Mouse (Mus musculus) kidney, postnatal 0 days (tissue): ENCODE data around the gene Adcy3. TPM values are rescaled to one million over a fixed set of nuclear protein-coding genes. Genes with fewer than 3 reads are reported as not detected.

ENCODE experiments used
- ATAC-seq: fragments of 200-750 bp; cut with Nextera tagmentation; replicated peaks from 2 replicates; pipeline ENCODE4 v1.8.0; 2017; ENCODE audit warnings: low read depth, moderate number of reproducible peaks, moderate TSS enrichment, moderate library complexity; ENCODE audit not compliant: low FRiP score
- DNase-seq: peaks from one replicate; pipeline ENCODE4 v3.0.0-alpha.2; 2016; ENCODE audit warnings: low spot score
- H3K27ac ChIP-seq: fragments of 300-500 bp; sonication (generic); 2 replicates; pipeline ENCODE4 v1.5.1; 2014; ENCODE audit warnings: mild to moderate bottlenecking
- H3K27me3 ChIP-seq: fragments of 300-500 bp; sonication (generic); 2 replicates; pipeline ENCODE4 v1.6.1; 2014; ENCODE audit warnings: low read length, mixed read lengths; ENCODE audit not compliant: insufficient read depth
- H3K36me3 ChIP-seq: fragments of 300-500 bp; sonication (generic); 2 replicates; pipeline ENCODE4 v1.6.1; 2014; ENCODE audit warnings: low read length, mixed read lengths; ENCODE audit not compliant: insufficient read depth
- H3K4me1 ChIP-seq: fragments of 300-500 bp; sonication (generic); replicated peaks from 2 replicates; pipeline ENCODE4 v1.6.1; 2014; ENCODE audit warnings: antibody characterized with exemption, low read length, mixed read lengths; ENCODE audit not compliant: insufficient read depth
- H3K4me2 ChIP-seq: fragments of 300-500 bp; sonication (generic); 2 replicates; pipeline ENCODE4 v1.6.1; 2014; ENCODE audit warnings: mild to moderate bottlenecking, low read length, moderate library complexity, mixed read lengths
- H3K4me3 ChIP-seq: fragments of 300-500 bp; sonication (generic); replicated peaks from 2 replicates; pipeline ENCODE4 v1.5.1; 2014; ENCODE audit warnings: low read depth, low read length
- H3K9ac ChIP-seq: fragments of 300-500 bp; sonication (generic); 2 replicates; pipeline ENCODE4 v1.6.1; 2014; ENCODE audit warnings: low read depth, low read length
- H3K9me3 ChIP-seq: fragments of 300-500 bp; sonication (generic); replicated peaks from 2 replicates; pipeline ENCODE4 v1.6.1; 2016; ENCODE audit warnings: low read length, inconsistent platforms, mixed read lengths
- CTCF ChIP-seq: IDR thresholded peaks from 2 replicates; pipeline ENCODE4 v1.5.1; 2016; ENCODE audit warnings: antibody characterized with exemption, low read depth, mild to moderate bottlenecking, moderate library complexity
- WGBS: fragments of 180-500 bp; shearing (Covaris S2); extraction: QIAGEN DNeasy Blood & Tissue Kit; methylation state at CpG from one replicate; pipeline ENCODE4 v1.1.7; 2014; 5-methylcytosine and 5-hydroxymethylcytosine counted together
- polyA plus RNA-seq: library from polyadenylated mRNA; unstranded; fragments of >200 nt; fragmentation: Nextera tagmentation; extraction: Ambion mirVana; gene quantifications from 2 replicates; pipeline ENCODE4 v1.2.1, GENCODE M21; 2015

Gene Adcy3
- polyA plus RNA-seq, 1 experiment from 2014 or later = 6.2 TPM

DNA sequence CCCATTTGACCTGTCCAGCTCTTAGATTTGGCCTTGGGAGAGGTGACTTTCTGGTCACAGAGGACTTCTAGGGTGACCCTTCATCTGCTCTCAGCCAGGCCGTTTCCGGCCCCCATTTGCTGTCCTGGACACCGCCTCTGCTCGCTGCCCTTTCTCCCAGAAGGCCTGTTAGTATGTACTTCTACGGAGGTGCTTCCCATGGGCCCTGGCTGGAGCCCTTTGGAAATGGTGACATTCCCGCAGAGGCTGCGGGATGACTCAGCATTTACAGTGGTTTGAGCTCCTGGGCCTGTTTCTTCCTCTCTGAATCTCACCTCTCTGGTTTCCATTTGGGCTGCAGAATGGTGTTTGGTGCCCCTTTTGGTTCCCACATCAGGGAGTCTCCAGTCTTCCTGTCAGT, 5.6 kb upstream of the Adcy3 start:
- ATAC-seq (no peak), DNase-seq (no peak)
- no peaks in the 10 kb centered on the region for H3K27me3 ChIP-seq
- no peak overlapping the region for H3K4me3 ChIP-seq
- 60% methylated on average over 7 of the region's 7 CpGs for WGBS
- no peaks in the 10 kb centered on the region for H3K36me3 ChIP-seq
- H3K4me2 ChIP-seq = no peak overlapping the region
- H3K4me1 ChIP-seq = no peaks in the 10 kb centered on the region
- no peak overlapping the region for H3K9ac ChIP-seq
- no peak for TF ChIP-seq CTCF
- no peak overlapping the region for H3K27ac ChIP-seq
- H3K9me3 ChIP-seq = no peaks in the 10 kb centered on the region

DNA sequence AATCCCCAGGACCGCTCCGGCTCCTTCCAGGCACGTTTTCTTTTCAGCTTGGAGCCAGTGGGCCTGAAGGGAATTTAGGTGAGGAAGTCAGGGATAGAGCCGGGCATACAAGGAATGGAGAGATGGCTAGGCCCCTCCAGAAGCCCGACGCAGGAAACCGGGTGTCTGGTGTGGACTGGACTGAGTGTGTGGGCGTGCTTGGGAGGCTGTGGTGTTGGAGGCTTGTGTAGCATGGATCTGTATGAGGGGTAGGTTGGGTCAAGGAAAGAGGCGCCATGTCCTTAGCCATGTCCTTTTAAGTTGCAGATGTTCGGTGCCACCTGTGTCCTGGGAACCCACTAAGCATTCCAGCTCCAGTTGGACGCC, 927 bp downstream of the Adcy3 start:
- Histone ChIP-seq H3K27me3 (no peaks in the 10 kb centered on the region), H3K4me3 (peak overlapping the region; percentile 55), H3K36me3 (no peaks in the 10 kb centered on the region), H3K4me1 (peaks cover 12% of the 10 kb centered on the region), H3K27ac (no peak overlapping the region), H3K9ac (peak overlapping the region; percentile 68), H3K9me3 (no peaks in the 10 kb centered on the region), H3K4me2 (peak overlapping the region; percentile 96)
- peak; percentile 45 for DNase-seq
- 23% methylated on average over 11 of the region's 11 CpGs for WGBS
- ATAC-seq = peak; percentile 33; the same call in 1 of the 2 replicates
- TF ChIP-seq CTCF = no peak

DNA sequence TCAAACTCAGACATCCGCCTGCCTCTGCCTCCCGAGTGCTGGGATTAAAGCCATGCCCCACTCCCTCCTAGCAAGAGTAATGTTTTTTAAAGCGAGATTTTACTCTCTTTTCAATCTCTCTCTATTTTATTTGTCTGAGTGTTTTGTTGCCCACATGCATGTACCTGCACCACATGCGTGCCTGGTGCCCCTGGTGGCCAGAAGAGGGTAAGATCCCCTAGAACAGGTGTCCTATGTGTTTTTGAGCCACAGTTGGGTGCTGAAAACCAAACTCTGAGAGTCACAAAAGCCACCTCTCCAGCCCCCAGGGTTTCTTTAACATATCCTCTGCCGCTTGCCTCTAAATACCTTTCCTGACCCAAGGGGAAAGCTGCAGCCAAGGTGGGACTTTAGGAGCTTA, 10.3 kb downstream of the Adcy3 start:
- H3K9ac ChIP-seq = no peak overlapping the region
- DNase-seq (no peak), ATAC-seq (no peak)
- H3K4me3 ChIP-seq = no peak overlapping the region
- no peak overlapping the region for H3K27ac ChIP-seq
- H3K27me3 ChIP-seq = no peaks in the 10 kb centered on the region
- TF ChIP-seq CTCF = peak; percentile 34; the same call in 1 of the 2 replicates
- no peaks in the 10 kb centered on the region for H3K4me1 ChIP-seq
- no peak overlapping the region for H3K4me2 ChIP-seq
- no peaks in the 10 kb centered on the region for H3K36me3 ChIP-seq
- no peaks in the 10 kb centered on the region; the same call in 1 of the 2 replicates for H3K9me3 ChIP-seq
- WGBS = 95% methylated on average over 5 of the region's 5 CpGs

DNA sequence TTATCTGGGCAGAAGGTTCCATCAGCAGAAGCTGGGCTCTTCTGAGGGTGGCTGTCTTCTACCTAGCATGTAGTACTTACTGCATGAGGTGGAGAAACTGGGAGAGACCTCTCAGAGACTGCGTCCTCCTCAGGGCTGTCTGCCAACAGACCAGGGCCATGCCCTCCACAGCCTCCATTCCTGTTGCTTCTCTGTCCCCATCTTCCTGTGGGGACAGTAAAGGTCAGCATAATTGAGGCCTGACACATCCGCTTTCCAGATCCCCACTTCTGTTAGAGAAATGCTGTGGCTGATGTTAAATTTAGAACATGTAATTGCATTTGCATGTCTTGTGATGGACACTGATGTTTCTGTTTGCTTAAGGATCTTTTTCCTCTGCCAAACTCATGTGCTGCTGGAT, 18.0 kb downstream of the Adcy3 start:
- WGBS = 69% methylated on average over 2 of the region's 2 CpGs
- no peak overlapping the region for H3K9ac ChIP-seq
- DNase-seq (no peak), ATAC-seq (no peak)
- no peaks in the 10 kb centered on the region for H3K4me1 ChIP-seq
- TF ChIP-seq CTCF = no peak
- no peak overlapping the region for H3K27ac ChIP-seq
- H3K4me3 ChIP-seq = no peak overlapping the region
- H3K4me2 ChIP-seq = no peak overlapping the region
- no peaks in the 10 kb centered on the region for H3K9me3 ChIP-seq
- no peaks in the 10 kb centered on the region for H3K36me3 ChIP-seq
- H3K27me3 ChIP-seq = no peaks in the 10 kb centered on the region

DNA sequence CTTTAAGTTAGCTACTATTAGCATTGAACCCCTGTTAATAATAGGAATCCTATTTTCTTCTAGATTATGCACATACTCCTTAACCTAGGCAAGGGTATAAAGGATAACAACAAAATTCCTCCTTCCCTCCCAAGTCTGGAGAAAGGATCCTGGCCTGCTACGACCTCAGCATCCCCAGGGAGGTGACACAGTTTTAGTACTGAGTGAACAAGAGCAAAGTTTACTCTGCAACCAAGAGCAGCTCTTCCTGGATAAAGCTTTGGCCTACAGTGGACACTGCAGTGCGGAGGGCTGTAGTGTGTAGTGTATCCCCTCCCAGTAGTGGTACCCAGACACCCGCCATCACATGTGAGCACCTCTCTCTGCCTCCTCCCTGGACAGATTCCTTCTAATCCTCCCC, 19.1 kb downstream of the Adcy3 start:
- no peaks in the 10 kb centered on the region for H3K9me3 ChIP-seq
- H3K27ac ChIP-seq = no peak overlapping the region
- no peaks in the 10 kb centered on the region for H3K36me3 ChIP-seq
- no peak overlapping the region for H3K4me3 ChIP-seq
- TF ChIP-seq CTCF = no peak
- WGBS = 91% methylated on average over 3 of the region's 3 CpGs
- H3K27me3 ChIP-seq = no peaks in the 10 kb centered on the region
- no peak for ATAC-seq
- H3K4me1 ChIP-seq = no peaks in the 10 kb centered on the region
- no peak overlapping the region for H3K9ac ChIP-seq
- DNase-seq = no peak
- H3K4me2 ChIP-seq = no peak overlapping the region

DNA sequence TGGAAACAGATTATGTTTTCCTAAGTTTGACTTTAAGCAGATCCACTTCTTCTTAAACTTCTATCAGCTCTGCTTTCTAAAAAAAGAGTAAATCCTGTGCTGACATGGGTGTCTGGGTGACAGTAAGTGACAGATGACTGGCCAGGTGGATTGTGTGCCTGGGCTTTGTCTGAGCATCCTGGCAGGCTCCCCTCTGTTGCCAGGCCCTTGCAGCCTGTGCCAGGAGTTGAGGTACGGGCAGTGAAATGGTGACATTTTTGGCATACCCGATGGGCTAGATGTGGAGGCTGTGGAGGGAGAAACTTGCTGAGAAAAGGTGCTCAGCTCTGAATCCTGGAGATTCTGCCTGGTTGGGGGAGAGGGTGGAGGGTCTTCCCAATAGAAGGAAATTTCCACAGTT, 24.6 kb downstream of the Adcy3 start:
- ATAC-seq = no peak
- no peak overlapping the region for H3K4me2 ChIP-seq

DNA sequence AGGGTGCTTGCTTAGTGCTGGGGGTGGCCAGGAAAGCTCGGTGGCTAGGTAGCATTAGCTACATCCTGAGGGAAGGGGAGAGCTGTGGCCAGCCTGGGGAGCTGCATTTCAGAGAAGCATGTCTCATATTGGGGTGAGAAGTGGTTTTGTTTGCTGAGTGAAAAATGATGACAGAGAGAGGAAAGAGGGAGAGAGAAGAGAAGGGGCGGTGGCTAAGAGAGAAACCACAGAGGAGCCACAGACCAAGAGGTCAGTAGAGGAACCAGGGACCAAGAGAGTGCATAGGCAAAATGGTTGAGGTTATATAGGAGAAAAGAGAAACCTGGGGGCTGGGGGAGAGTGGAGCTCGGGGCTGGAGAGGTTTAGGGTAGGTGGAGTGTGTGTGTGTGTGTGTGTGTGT, 25.3 kb downstream of the Adcy3 start:
- Histone ChIP-seq H3K4me3 (no peak overlapping the region), H3K4me1 (no peaks in the 10 kb centered on the region), H3K9ac (no peak overlapping the region), H3K27me3 (no peaks in the 10 kb centered on the region), H3K36me3 (no peaks in the 10 kb centered on the region), H3K27ac (no peak overlapping the region), H3K9me3 (no peaks in the 10 kb centered on the region), H3K4me2 (no peak overlapping the region)
- DNase-seq (no peak), ATAC-seq (no peak)
- WGBS = 88% methylated on average over 3 of the region's 3 CpGs
- TF ChIP-seq CTCF = no peak

More for the DNA sequence above, 24.6 kb downstream of the Adcy3 start:
- Histone ChIP-seq H3K36me3 (no peaks in the 10 kb centered on the region), H3K27ac (no peak overlapping the region), H3K9me3 (no peaks in the 10 kb centered on the region), H3K4me1 (no peaks in the 10 kb centered on the region), H3K4me3 (no peak overlapping the region), H3K27me3 (no peaks in the 10 kb centered on the region), H3K9ac (no peak overlapping the region)
- WGBS = 91% methylated on average over 2 of the region's 2 CpGs
- no peak for DNase-seq
- no peak for TF ChIP-seq CTCF
